Mouse (Mus musculus) brain, embryonic 14.5 days (tissue): Measurements from ENCODE around the gene Kars.

Experiments
- CTCF ChIP-seq: fragments of 200-500 bp; IDR thresholded peaks from 2 replicates; pipeline ENCODE4 v1.5.1; 2012; ENCODE audit warnings: inconsistent platforms, mild to moderate bottlenecking, moderate library complexity, borderline replicate concordance; ENCODE audit not compliant: insufficient read depth, insufficient read length; ENCODE audit errors: extremely low read depth
- POLR2A ChIP-seq: fragments of 200-500 bp; IDR thresholded peaks from 2 replicates; pipeline ENCODE4 v1.6.1; 2012; ENCODE audit warnings: mild to moderate bottlenecking, inconsistent platforms, borderline replicate concordance; ENCODE audit not compliant: poor library complexity, insufficient read depth, insufficient read length, severe bottlenecking; ENCODE audit errors: extremely low read depth

GRCm38 (mm10) chr8:111951936-111952335 lies 59.2 kb downstream of the Kars start:
- TF ChIP-seq CTCF, result no peak
- TF ChIP-seq POLR2A, result no peak
